Mouse (Mus musculus) spleen, postnatal 36 days (tissue): ENCODE measurements around the gene Zfyve16.
A peak's percentile ranks its signal among the peaks of the same experiment; 100 is the strongest.

Experiments
- DNase-seq, 2 experiments: peaks; one replicate each; pipeline ENCODE4 v3.0.0; 2022; ENCODE audit warnings: low spot score in 2 of 2, mixed read lengths in 1 of 2

Gene Zfyve16

DNA sequence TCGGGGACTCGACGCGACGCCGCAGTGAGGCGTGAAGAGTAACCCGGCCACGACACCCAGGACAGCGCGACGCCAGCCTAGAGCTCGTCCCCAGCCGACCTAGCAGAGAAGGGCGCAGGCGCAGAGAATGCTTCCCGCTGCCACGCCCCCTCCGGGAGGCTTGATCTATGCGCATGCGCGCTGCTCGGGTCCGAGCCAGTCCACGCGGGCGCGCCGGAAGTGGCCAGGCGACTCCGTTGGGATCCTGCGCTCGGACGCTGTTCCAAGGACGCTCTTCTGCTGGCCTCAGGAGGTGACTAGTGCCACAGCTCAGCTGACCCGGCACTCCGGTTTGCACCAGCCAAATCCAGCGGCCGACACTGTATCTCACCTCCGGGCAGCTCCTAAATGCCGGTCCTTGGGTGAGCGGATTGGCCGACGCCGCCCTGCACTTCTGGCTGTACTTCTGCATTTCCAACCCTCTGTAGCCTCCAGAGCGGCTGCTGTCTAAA, at the start of gene Zfyve16:
Gene Zfyve16, minus strand, starts transcription at position 148 of the 491 bp plus-strand sequence.
- DNase-seq = peak; percentile 92 to 94

DNA sequence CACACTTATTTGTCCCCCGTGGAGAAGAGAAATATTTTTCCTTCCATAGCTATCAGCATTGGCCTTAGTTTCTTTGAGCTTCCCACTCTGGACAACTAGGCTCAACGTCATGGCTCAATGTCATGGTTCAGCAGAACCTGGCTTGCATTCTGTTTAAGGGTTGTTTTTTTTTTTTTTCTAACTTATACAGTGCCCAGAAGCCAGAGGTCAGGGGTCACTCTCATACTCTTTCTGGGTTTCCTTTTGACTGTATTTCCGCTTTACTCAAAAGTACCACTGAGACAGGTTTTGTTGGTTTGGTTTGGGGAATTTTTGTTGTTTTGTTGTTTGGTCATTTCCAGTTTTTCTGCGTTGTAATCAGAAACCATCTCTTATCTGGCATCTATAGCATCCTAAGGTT, 47.5 kb upstream of the Zfyve16 start:
- DNase-seq = no peak

DNA sequence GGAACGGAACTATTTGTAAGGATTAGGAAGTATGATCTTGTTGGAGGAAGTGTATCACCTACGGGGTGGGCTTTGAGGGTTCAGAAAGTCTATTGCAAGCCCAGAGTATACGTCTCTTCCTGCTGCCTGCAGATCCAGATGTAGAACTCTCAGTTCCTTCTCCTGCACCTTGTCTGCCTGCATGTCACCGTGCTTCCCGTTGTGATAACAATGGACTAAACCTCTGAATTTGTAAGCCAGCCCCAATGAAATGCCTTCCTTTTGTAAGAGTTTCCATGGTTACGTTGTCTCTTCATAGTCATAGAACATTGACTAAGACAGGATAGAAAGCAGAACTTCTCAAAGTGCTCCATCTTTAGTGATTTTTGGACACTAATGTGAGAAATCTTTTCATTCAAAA, 46.0 kb upstream of the Zfyve16 start:
- DNase-seq = no peak

DNA sequence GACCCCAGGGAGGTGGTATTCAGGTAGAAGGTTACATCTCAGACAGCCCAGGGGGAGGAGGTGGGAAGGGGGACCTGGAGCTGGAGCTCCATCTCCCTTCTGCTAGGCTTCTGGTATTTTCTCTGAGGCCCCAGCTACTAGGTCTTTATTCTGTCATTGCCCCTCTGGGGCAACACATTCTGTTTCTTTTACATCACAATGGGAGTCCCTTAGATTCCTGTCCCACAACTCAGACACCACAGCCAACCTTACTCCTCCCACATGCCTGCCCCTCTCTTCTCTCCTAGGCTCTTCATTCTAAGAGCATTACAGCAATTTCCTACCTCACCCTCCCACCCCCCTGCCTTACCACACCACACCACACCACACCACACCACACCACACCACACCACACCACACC, 45.4 kb upstream of the Zfyve16 start, which contains the start of gene Spz1:
Gene Spz1, minus strand, starts transcription at position 101 of the 400 bp plus-strand sequence.
- no peak for DNase-seq

DNA sequence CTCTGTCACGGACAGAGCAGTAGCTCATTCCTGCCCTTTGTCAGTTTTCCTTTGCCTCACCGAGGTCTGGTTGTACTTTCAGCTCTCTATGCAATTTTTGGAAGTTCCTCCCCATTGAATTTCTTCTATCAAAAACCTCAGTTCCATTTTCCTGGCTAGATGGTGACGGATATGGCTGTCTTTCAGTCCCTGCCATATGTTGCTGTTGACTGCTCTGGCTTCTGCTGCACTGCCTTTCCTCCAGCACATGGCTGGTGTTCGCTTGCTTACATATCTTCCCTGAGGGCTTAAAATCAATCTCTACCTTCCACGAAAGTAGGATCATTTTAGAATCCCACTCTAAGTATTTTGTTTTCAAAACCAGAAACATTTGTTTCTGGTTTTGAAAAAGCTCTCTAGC, 28.8 kb upstream of the Zfyve16 start:
- DNase-seq = no peak

DNA sequence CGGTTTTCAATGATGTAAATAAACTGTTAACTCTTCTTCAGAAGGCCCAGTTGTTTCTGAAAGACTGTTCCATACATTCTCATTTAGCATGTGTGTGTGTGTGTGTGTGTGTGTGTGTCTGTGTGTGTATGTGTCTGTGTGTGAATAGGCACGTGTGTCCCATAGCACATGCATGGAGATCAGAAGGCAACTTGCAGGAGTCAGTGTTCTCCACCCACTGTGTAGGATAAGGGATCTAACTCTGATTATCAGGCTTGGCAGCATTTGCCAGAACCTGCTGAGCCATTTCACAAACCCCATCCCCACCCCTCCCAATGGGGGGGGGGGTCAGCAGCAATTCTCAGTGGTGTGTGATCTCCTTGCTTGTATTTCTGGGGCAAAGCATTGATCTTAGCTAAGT, 26.6 kb upstream of the Zfyve16 start:
- DNase-seq = no peak

DNA sequence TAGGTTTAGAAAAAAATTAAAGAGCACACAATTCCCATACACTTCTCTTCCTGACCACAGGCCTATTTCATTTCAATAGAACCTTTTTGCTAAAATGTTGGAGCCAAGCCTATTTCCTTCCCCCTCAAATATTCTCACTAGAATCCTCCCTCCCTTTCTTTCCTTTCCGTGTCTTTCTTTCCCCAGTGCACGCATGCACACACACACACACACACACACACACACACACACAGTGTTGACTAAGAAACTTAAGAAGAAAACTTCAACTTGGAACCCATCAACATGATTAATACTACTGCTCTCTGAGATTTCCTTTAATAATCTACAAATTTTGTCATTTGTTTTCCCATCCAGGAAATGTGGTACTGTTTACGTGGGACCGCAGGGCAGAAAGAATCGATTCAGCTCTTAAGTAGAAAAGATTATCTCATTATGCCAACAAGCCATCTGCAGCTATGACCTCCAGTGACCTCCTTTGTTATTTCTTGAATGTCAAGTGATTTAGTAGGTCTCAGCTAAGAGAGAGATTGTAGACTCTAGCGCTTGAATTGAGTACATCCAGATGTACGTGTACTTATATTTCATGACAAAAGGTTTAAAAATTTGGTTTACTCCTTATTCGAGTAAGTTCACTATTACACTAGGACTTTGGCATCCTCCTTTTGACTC, 25.9 kb upstream of the Zfyve16 start:
- DNase-seq = no peak

DNA sequence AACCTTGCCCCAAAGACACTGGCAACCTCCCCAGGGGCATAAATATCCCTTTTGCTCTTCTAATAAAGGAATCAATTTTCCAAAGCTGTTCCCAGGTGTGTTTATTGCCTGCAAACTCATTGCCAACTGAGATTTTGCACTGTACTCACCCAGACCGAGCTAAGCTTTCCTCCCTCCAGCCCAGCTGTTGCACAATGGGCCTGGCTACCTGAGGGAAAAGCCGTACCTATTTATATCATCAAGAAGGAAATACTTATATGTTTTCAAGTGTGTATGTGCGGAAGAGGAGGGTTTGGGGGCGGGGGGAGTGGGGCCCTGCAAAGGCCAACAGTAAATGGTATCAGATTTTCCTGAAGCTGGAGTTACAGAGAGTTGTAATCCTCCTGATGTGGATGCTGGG, 16.4 kb upstream of the Zfyve16 start:
- DNase-seq = no peak

DNA sequence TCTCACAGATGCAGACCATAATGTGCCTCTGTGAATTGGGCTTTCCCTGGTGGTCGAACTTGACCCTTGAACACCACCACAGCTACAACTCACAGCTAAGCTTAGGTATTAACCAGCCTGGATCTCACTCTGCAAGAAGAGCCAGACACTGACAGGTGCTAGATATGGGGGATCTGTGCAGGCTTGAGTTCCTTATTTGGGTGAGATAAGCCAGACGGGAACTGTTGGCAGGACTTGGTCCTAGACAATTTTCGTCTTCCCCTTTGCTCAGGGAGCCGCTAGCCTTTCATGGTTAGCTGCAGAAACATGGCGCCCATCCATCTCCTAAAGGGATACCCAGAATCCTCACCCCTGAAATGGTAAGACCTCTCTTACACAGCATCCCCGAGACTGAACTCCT, 10.3 kb upstream of the Zfyve16 start:
- DNase-seq = no peak

DNA sequence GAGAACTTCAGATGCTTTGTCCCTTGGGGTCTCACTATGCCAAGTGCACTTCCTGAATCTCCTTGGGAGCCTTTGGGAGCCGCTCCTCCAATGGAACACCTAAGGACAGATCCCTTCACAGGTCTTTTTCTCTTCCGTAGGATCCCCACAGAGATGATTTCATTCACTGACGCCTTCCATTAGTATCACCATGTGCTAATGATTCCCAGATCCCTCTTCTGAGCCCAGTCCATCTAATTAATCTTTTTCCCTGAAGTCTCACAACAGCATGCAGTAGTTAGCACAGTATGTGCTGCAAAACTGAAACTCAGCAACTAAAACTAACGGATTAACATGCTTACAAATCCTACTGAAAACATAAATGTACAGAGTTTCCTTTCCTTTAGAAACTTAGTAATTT, 8.5 kb upstream of the Zfyve16 start:
- DNase-seq = no peak

DNA sequence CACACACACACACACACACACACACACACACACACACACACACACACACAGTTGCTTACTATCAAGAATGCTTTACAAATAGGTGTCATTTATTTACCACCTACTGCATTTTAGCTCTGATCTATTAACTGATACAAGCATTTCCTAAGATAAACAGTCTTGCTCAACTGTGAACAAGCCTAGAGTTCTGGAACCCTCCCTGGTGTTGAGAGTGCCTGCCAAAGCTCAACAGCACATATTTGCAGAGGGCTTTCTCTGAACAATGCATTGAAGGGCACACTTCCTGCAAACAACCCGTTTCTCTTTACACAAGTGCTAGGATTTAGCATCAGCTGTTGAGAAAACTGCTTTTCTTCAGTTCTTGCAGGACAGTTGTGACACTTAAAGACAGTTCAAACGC, 3.1 kb upstream of the Zfyve16 start:
- no peak for DNase-seq

DNA sequence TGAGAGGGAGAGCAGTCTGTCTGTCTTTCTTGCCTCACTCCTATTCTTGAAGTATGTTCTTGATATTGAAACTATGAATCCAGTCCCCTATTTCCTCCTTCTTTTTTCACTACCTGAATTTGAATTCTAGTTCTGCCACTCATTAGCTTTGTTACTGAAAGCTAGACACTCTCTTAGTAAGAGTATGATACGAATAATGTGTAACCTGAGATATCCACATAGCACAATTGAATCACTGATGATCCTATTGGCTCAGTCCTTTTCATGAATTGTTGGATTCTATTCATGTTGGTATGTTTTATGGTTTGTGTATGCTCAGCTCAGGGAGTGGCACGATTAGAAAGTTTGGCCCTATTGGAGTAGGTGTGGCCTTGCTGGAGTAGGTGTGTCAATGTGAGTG, 1.5 kb upstream of the Zfyve16 start:
- no peak for DNase-seq

DNA sequence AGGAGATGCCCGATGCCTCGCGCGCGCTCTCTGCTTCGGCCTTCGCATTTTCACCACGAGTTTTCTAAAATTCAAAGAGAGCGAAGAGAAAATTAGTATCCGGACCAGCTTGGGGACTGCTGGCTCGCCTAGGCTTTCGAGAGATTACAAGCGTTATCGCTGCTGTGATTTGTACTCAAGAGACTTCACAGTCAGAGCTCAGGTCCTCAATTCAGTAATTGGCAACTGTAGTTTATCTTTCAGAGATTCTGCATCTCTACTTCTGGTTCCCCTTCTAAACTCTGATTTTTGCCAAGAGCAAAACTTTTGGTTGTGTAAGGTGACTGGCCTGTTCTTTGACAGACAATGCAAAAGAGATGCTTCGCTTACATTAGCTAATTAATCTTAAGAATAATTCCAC, 569 bp upstream of the Zfyve16 start:
- DNase-seq = no peak

DNA sequence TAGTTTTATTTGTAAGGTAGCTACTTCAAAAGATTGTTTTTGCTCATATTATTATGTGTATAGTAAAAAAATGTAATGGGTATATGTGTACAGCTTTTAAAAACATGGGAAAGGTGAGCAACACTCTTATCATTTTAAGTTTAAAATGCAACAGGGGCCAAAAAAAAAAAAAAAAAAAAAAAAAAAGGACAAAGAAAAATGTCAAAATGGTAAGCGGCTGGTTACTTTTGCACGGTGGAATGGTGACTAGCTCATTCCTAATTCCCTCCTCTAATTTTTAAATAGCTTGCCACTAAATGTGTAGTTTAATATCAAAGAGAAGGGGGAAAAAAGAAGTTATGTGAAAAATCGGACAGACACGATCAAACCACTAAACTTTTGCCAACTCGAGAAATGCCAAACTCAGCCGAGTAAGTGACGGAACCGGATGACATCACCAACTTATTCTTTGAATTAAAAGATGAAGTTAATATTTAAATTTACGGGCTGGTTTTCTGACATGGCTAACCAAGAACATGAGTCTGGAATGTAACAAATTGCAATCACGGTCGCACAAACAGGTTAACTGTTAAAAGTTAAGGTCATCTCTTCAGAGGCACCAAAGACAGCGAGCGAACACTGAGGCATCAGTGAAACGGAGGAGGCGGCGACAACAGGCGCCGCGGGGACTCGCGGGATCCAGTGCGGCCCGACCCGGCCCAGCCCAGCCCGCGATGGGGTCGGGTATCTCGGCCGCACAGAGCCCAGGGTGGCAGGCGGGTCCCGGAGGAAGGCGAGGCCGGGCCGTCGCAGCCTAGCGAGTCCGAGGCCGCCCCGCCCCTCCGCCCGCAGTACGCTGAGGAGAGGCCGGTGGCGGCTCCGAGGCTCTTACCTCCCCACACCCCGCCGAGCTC, 594 bp downstream of the Zfyve16 start:
- DNase-seq = no peak

DNA sequence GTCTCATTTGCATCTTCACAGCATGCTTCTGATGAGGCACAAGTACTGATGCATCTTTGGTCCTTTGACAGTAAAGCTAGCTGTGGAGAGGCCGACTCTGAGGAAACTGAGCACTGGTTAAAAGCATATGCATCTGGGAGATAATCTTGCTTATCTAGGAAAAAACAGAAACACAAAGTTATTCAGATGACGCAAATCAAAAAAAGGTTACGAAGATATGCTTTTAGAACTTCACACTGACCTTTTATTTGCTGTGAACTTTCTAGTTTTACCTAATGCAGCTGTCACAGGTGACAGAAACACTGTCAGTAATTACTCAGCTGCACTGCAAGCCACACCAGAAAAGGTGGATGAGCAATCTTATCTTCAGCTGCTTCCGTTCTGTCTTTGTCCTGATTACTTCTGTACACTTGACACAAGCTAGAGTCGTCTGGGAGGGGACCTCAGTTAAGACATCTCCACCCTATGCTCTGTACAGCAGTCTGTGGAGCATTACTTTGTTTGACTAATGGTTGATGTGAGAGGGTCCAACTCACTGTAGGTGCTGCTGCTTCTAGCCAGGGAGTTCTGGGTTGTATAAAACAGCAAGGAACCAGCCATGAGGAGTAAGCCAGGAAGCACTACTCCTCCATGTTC, 7.4 kb downstream of the Zfyve16 start:
- no peak for DNase-seq

DNA sequence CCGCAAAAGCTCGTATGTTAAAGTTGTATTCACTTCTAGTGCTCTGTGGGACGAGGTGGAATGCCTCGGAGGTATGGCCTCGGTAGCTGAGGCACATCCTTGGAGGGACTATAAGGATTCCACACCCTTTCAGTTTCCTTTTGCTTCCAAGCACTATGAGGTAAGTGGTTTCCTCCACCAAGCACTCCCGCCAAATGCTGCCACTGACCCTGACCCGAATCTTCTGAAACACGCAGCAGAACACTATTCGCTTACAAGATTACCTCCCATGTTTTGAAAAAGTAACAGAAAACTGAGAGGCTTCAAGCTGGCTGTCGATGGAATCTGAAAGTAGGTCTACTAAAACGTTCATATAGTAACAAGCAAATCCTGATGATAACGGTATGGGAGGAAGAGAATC, 25.8 kb downstream of the Zfyve16 start:
- no peak for DNase-seq

DNA sequence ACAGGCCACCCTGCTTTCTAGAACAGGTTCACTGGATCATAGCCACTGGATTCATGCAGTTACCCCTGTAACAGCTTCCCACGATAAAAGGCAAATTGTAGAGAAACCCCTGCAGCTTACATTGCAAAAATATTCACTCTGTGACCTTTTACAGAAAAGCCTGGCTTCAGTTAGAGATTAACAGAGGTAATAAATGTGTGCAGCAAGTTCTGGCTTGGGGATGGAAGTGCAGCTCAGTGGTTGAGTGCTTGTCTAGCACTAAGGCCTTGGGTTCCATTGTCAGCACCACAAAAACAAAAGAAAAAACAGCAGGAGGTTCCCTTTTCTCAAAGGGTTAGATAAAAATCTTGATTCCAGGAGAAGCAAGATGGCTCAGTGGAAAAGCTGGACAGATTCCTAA, 38.7 kb downstream of the Zfyve16 start:
- no peak for DNase-seq

DNA sequence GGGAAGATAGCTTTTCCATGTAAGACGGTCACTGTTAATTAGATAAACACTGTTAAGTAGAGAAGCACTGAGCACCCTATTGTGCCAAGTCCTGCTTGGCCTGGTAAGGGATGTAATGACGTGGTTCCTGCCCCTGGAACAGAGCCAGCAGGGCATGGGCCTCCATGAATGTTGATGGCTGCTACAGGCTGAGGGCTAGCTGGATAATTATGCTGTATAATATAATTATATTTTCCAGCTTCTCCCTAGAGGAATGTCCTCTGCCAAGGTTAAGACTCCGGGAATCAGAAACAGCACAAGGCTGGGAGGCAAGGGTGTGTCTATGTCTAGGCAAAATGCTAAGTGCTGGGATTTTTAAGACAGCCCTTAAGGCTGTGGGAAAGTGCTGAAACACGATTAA, 39.9 kb downstream of the Zfyve16 start:
- no peak for DNase-seq

DNA sequence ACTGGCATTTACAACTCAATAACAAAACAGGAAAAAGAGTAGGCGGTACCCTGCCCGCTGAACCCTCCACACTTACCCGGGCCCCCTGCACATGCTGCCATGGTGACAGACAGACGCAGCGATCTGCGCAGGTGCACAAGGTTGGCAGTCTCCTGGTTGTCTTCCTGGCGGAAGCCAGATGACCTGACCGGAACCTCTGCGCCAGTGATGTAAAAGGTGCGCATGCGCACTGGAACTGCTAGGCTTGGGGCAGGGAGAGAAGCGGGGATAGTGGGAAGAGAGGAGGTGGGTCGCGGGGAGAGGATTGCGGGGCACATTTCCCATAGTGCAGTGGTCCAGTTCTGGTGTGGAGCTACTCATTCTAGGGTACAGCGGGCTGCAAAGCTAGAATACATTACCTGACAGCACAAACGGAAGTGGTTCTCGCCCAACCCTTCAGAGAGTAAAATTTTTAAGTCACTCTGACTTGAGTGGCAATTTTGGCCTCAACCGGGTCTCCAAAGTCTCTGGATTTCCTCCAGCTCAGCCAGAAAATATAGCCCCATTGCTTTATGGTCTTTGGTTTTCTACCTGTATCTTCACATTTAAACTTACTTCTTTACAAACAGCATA, 46.7 kb downstream of the Zfyve16 start, which contains the start of gene Fam151b:
Gene Fam151b, minus strand, starts transcription at position 164 of the 612 bp plus-strand sequence.
- peak; percentile 96 to 97 for DNase-seq

DNA sequence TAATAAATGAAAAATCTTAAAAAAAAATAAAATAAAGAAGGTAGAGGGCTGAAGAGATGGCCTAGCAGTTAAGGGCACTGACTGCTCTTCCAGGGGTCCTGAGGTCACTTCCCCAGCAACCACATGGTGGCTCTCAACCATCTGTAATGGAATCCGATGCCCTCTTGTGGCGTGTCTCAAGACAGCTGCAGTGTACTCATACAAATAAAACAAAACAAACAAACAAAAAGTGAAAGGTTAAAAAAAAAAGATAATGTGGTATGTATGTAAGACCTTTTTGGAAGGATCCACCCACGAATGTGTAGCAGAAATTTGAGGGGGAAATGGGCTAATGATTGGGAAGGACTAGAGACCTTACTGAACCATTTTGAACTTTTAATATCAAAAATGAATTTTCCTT, 47.3 kb downstream of the Zfyve16 start:
- peak; percentile 56 to 64 for DNase-seq

DNA sequence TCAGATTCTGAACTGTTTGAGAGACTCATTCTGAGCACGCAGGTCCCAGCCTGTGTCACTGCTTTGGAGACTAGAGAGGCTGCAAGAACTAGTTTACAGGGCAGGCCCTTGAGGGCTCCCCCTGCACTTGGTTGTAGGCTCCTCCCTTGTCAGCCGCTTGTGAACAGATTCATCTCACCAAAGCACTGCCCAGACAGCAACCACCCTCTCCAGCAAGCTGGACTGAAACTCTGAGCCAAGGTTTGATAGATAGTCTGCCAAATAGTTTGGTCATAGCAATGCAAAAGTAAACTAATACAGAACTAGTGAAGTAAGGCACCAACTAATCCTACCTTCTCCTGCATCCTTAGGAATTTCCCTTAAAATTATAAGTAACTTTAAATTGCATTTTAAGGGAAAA, 60.5 kb downstream of the Zfyve16 start:
- DNase-seq = no peak

DNA sequence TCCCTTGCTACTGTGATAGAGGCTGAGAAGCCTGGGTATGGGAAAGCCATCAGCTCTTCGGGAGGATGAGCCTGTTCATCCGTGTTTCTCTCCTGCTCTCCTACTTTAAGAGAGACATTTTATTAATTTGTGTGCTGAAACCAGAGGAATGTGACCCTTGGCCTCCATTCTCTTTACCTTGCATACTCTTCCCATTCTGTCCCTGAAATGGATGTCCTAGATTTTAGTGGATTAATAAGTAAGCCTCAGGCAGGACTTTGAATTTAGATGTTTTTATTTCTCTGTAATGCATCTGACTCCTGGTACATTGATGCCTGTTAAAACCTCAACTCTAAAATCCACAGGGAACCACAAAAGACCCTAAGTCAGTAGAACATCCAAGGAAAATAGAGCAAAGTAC, 61.3 kb downstream of the Zfyve16 start:
- no peak for DNase-seq
